Mouse (Mus musculus): ENCODE measurements at regions not wholly inside any gene's neighbourhood (a gene's known extent, or its start where the extent isn't known, plus 50 kb on each side); places are given as distances from the start of the nearest gene placed in this dataset.

GRCm38 (mm10) chr8:76038526-76038925 is 590.0 kb downstream of the Iqcm start:
- TF ChIP-seq CTCF (conservative IDR thresholded peaks at IDR 0.05; ENCODE audit: insufficient read depth, insufficient read length, low read depth, low read length) (no peak), POLR2A (IDR thresholded peaks at IDR 0.05; ENCODE audit: low read depth, low read length) (no peak)
- 77% methylated on average over 1 of the region's 1 CpGs for WGBS

DNA sequence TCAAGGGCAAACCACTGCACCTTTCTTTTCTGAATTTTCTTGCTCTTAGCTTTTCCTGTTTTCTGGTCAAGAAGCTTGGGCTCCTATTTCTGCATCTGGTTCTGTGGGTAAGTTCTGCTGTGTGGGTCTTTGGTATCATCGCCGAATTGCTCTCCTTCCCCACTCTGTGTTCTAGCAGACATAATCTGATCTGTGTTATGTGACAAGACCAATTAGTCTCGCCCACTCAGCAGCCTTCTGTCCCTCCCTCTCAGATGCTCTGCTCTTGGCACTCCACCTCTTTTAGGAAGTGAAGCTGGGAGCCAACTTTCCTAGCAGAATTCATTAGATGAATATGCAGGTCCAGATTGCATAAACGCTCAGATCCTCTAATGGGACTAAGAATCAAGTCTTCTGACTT is 603.5 kb downstream of the Iqcm start:
- Histone ChIP-seq H3K27me3 (replicated peaks; ENCODE audit: control insufficient read depth, insufficient read depth, low read length) (no peaks in the 10 kb centered on the region), H3K4me3 (ENCODE audit: insufficient read depth, low read depth, low read length) (no peak overlapping the region), H3K4me1 (ENCODE audit: control insufficient read depth, insufficient read depth, low read length) (no peaks in the 10 kb centered on the region), H3K36me3 (ENCODE audit: control insufficient read depth, insufficient read depth, low read length) (no peaks in the 10 kb centered on the region), H3K27ac (ENCODE audit: insufficient read depth, low read depth, low read length) (no peak overlapping the region)
- WGBS: 78% methylated on average over 4 of the region's 4 CpGs
- no peak for TF ChIP-seq CTCF (conservative IDR thresholded peaks at IDR 0.05; ENCODE audit: insufficient read depth, insufficient read length, low read depth, low read length)
- no peak for TF ChIP-seq POLR2A (IDR thresholded peaks at IDR 0.05; ENCODE audit: low read depth, low read length)
- no peak for DNase-seq

More at GRCm38 (mm10) chr8:76038526-76038925, 590.0 kb downstream of the Iqcm start:
- DNase-seq: no peak
- no peak overlapping the region for H3K27ac ChIP-seq (ENCODE audit: insufficient read depth, low read depth, low read length)
- no peaks in the 10 kb centered on the region for H3K4me1 ChIP-seq (ENCODE audit: control insufficient read depth, insufficient read depth, low read length)
- H3K36me3 ChIP-seq (ENCODE audit: control insufficient read depth, insufficient read depth, low read length): no peaks in the 10 kb centered on the region
- no peak overlapping the region for H3K4me3 ChIP-seq (ENCODE audit: insufficient read depth, low read depth, low read length)
- H3K27me3 ChIP-seq (replicated peaks; ENCODE audit: control insufficient read depth, insufficient read depth, low read length): no peaks in the 10 kb centered on the region

- Histone ChIP-seq H3K27me3 (replicated peaks; ENCODE audit: control insufficient read depth, insufficient read depth, low read length) (no peaks in the 10 kb centered on the region), H3K27ac (ENCODE audit: insufficient read depth, low read depth, low read length) (no peak overlapping the region), H3K4me1 (ENCODE audit: control insufficient read depth, insufficient read depth, low read length) (no peaks in the 10 kb centered on the region), H3K4me3 (ENCODE audit: insufficient read depth, low read depth, low read length) (no peak overlapping the region), H3K36me3 (ENCODE audit: control insufficient read depth, insufficient read depth, low read length) (no peaks in the 10 kb centered on the region)
- peak; percentile 22 for DNase-seq
- 10% methylated on average over 2 of the region's 2 CpGs for WGBS
- TF ChIP-seq CTCF (conservative IDR thresholded peaks at IDR 0.05; ENCODE audit: insufficient read depth, insufficient read length, low read depth, low read length) (no peak), POLR2A (IDR thresholded peaks at IDR 0.05; ENCODE audit: low read depth, low read length) (no peak)
Measured at GRCm38 (mm10) chr8:76067721-76068120, 619.2 kb downstream of the Iqcm start.

DNA sequence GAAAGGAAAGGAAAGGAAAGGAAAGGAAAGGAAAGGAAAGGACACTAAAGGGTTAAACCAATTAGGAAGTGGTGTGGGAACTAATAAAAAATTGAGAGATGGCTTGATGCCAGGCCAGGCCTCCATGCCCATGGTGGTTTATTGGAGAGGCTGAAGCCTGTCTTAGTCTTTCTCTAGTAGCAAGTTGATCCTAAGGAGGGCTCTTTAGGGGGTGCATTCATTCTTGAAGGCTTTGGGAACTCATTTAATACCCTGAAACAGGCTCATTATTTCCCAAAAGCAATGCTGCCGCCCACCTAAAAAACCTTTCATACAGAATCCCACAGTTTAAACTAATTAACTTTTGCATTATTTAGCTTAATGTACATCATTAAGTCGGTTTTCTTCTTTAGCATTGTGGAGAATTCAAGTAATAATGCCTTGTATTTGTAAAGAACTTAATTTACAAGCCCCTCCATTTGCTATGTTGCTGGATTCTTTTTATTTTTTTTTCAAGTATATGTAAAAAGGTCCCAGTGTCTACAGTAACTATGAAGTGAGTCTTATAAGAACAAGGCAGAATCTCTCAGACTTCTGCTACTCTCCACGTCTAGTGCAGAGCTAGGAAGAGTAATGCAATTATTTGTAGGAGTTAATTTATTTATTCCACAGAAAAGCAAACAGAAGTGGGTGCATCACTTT is 624.3 kb downstream of the Iqcm start:
- H3K4me3 ChIP-seq (ENCODE audit: insufficient read depth, low read depth, low read length): no peak overlapping the region
- DNase-seq: no peak
- H3K36me3 ChIP-seq (ENCODE audit: control insufficient read depth, insufficient read depth, low read length): no peaks in the 10 kb centered on the region
- H3K27ac ChIP-seq (ENCODE audit: insufficient read depth, low read depth, low read length): no peak overlapping the region
- 66% methylated on average over 3 of the region's 3 CpGs for WGBS
- no peak for TF ChIP-seq CTCF (conservative IDR thresholded peaks at IDR 0.05; ENCODE audit: insufficient read depth, insufficient read length, low read depth, low read length)
- no peak for TF ChIP-seq POLR2A (IDR thresholded peaks at IDR 0.05; ENCODE audit: low read depth, low read length)
- H3K27me3 ChIP-seq (replicated peaks; ENCODE audit: control insufficient read depth, insufficient read depth, low read length): no peaks in the 10 kb centered on the region
- H3K4me1 ChIP-seq (ENCODE audit: control insufficient read depth, insufficient read depth, low read length): no peaks in the 10 kb centered on the region

DNA sequence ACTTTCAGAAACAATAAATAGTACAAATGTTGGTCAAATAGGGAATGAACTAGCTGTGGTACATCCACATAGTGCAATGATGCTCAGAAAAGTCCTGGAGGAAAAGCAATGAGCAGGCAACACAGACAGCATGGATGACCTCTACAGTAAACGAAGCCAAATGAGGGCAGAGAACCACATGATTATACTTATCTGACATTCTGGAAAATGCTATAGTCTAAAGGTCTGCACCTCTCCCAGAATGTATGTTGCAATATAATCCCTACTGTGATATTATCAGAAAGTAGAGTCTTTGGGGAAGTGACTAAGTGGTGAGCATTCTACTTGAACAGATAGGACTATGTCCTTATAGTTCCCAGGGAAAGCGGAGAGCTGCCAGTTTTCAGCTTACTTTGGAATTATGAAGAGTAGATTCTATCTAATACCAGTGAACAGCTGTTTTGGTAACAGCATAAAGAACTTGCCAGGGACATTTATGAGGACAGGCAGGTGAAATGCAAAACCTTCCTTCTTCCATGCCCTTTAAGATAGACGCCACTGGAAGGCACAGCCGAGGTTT is 672.2 kb downstream of the Iqcm start:
- 83% methylated on average over 4 of the region's 4 CpGs for WGBS
- Histone ChIP-seq H3K4me3 (ENCODE audit: insufficient read depth, low read depth, low read length) (no peak overlapping the region), H3K27me3 (replicated peaks; ENCODE audit: control insufficient read depth, insufficient read depth, low read length) (no peaks in the 10 kb centered on the region), H3K36me3 (ENCODE audit: control insufficient read depth, insufficient read depth, low read length) (no peaks in the 10 kb centered on the region), H3K4me1 (ENCODE audit: control insufficient read depth, insufficient read depth, low read length) (no peaks in the 10 kb centered on the region), H3K27ac (ENCODE audit: insufficient read depth, low read depth, low read length) (no peak overlapping the region)
- no peak for TF ChIP-seq POLR2A (IDR thresholded peaks at IDR 0.05; ENCODE audit: low read depth, low read length)
- no peak for TF ChIP-seq CTCF (conservative IDR thresholded peaks at IDR 0.05; ENCODE audit: insufficient read depth, insufficient read length, low read depth, low read length)
- no peak for DNase-seq

GRCm38 (mm10) chr8:76127486-76127885 is 679.0 kb downstream of the Iqcm start:
- H3K27me3 ChIP-seq (replicated peaks; ENCODE audit: control insufficient read depth, insufficient read depth, low read length): no peaks in the 10 kb centered on the region
- no peak overlapping the region for H3K27ac ChIP-seq (ENCODE audit: insufficient read depth, low read depth, low read length)
- no peak for DNase-seq
- H3K36me3 ChIP-seq (ENCODE audit: control insufficient read depth, insufficient read depth, low read length): no peaks in the 10 kb centered on the region
- TF ChIP-seq CTCF (conservative IDR thresholded peaks at IDR 0.05; ENCODE audit: insufficient read depth, insufficient read length, low read depth, low read length) (no peak), POLR2A (IDR thresholded peaks at IDR 0.05; ENCODE audit: low read depth, low read length) (no peak)
- 22% methylated on average over 2 of the region's 2 CpGs for WGBS
- no peaks in the 10 kb centered on the region for H3K4me1 ChIP-seq (ENCODE audit: control insufficient read depth, insufficient read depth, low read length)
- H3K4me3 ChIP-seq (ENCODE audit: insufficient read depth, low read depth, low read length): no peak overlapping the region

GRCm38 (mm10) chr8:76137219-76137618 is 688.7 kb downstream of the Iqcm start:
- WGBS: 77% methylated on average over 4 of the region's 4 CpGs
- Histone ChIP-seq H3K27ac (ENCODE audit: insufficient read depth, low read depth, low read length) (no peak overlapping the region), H3K4me3 (ENCODE audit: insufficient read depth, low read depth, low read length) (no peak overlapping the region), H3K4me1 (ENCODE audit: control insufficient read depth, insufficient read depth, low read length) (no peaks in the 10 kb centered on the region), H3K27me3 (replicated peaks; ENCODE audit: control insufficient read depth, insufficient read depth, low read length) (no peaks in the 10 kb centered on the region), H3K36me3 (ENCODE audit: control insufficient read depth, insufficient read depth, low read length) (no peaks in the 10 kb centered on the region)
- DNase-seq: no peak
- no peak for TF ChIP-seq CTCF (conservative IDR thresholded peaks at IDR 0.05; ENCODE audit: insufficient read depth, insufficient read length, low read depth, low read length)
- no peak for TF ChIP-seq POLR2A (IDR thresholded peaks at IDR 0.05; ENCODE audit: low read depth, low read length)
